Mouse (Mus musculus) right cerebral cortex, adult 18-20 months (tissue): ENCODE measurements around the gene Pygo1.

Source experiments
- DNase-seq: peaks from one replicate; pipeline ENCODE4 v3.0.0; 2022; ENCODE audit warnings: mixed read lengths

Gene Pygo1

DNA sequence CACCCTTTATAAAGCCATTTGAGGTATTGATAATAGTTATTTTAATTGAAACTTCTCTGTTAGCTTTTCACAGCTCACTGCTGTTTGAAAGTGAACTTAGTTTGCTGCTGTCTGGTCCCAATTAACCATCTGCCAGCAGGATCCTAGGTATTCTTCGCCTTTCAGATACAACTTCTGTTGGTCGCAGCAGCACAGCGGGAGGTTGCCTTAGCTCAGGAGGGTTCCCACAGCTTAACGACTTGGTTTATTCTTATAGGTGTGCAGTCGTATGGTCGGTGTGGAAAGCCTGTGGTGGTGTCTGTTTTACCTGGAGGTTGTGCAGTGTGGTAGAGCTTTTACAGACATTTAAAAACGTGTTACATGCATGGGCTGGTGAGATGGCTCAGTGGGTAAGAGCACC is 71.4 kb downstream of the Pygo1 start:
- DNase-seq: no peak

DNA sequence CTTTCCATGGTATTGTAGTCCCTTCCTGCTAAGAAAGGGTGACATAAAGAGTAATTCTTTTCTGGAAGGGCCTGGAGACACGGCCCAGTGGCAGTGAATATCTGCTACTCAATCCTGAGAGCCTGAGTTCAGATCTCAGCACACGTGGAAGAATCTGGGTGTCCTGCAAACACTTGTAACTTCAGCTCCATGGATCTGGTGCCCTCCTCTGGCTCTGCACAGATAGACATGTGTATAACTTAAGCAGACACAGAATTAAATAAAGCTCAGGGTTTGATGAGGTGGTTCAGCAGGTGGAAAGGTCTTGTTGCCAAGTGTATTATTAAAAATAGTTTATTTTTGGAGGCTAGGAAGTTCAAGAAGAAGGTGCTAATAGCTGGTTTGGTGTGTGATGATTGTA is 75.0 kb downstream of the Pygo1 start:
- no peak for DNase-seq

DNA sequence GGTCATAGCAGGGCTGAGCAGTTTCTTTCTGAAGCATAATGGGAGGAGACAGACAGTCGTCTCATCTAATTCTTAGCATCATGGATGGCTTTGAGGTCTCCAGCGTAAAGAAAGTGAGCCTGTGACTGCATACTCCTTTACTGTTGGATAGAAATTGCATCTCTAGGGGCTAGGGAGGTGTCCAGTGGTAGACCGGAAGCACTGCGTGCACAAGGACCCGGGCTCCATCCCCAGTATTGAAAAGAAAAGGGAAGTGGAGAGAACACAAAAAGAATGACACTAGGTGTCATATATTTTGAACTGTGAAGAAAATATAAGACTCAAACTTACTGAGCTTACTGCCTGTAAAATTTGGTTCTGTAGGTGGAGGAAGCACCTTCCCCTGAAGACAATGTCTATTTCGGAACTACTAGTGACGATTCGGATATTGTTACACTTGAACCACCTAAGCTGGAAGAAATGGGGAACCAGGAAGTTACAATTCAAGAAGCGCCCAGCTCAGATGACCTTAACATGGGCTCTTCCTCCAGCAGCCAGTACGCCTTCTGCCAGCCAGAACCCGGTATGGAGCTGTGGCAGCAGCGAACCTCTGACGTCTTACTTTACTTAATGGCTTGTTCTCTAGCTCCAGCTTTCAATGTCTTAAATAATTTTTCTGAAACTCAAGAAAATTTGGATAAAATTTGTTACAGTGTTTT is 76.0 kb downstream of the Pygo1 start:
- DNase-seq: no peak
